Mouse (Mus musculus): ENCODE data around the gene Scrn2. TPM values are rescaled to one million over a fixed set of nuclear protein-coding genes. Genes with fewer than 3 reads are reported as not detected.

Gene Scrn2
- polyA plus RNA-seq, 1 experiment from 2014 or later: 13.9 TPM

DNA sequence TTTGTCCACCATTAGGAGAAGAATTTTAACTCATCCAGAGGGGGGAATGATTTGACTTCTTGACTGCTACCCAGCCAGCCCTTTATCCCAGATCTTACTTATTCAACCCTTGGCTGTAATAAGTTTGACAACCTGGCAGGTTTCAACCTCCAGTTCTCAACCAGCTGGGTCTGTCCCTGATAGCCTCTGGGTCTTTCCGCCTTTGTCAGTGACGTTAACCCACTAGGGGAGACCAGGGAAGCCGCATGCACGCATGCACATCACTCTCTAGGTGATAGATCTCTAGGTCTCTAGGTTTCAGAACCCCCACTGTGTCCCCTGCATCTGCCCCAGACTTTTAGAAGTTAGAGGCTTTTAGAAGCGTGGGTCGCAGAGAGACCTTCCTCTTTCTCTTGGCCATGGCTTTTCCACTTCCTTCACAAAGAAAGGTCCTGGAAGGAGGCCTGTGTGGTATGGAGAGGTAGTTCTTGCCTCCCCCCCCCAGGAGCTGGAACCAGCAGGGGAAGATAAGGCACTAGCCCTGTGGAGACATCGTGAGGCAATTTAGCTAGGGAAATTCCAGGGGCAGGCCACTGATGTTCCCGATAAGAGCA is 20.4 kb upstream of the Scrn2 start:
- Histone ChIP-seq H3K27ac (ENCODE audit: low read depth, low read length) (no peak overlapping the region), H3K36me3 (ENCODE audit: control insufficient read depth, insufficient read depth, low read length) (no peaks in the 10 kb centered on the region), H3K4me1 (ENCODE audit: control insufficient read depth, insufficient read depth, low read length) (no peaks in the 10 kb centered on the region), H3K4me3 (ENCODE audit: low read depth, low read length) (no peak overlapping the region), H3K4me2 (no peak overlapping the region), H3K27me3 (ENCODE audit: control insufficient read depth, insufficient read depth, low read length) (peaks cover 50% of the 10 kb centered on the region), H3K9ac (ENCODE audit: low read depth, low read length) (no peak overlapping the region), H3K9me3 (replicated peaks; ENCODE audit: control insufficient read depth, low read length) (no peaks in the 10 kb centered on the region)
- 25% methylated on average over 8 of the region's 8 CpGs for WGBS (ENCODE audit: insufficient replicate concordance)
- ATAC-seq (replicated peaks; ENCODE audit: insufficient number of reproducible peaks, low FRiP score, low TSS enrichment): no peak

DNA sequence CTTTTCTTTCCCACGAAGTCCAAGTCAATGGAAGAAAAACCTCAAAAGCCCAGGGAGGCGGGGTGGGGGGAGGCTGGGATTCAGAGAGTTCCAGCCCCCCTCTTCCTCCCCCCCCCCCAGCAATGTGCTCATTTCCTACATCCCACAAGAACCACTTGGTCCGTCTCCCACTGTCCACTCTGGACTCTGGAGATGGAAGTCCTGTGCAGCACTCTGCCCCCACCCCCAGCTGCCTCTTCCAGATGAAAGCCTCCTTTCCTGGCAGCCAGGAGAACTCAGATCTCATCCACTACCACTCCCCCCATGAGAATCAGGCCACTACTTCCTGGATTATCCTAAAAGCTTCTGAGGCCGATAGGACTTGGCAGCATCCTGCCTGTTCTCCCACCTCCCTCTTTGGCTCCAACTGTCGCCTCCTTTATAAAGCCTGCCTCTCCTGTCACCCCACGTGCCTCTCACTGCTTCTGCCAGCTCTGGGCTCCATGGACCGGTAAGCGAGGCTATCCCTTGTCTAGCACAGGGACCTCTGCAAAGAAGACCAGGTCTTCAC is 16.5 kb upstream of the Scrn2 start, which contains the start of gene Sp6:
TSS of gene Sp6 (plus strand) at position 274 of the 550 bp plus-strand sequence.
- no peak for ATAC-seq (replicated peaks; ENCODE audit: insufficient number of reproducible peaks, low FRiP score, low TSS enrichment)
- WGBS (ENCODE audit: insufficient replicate concordance): 23% methylated on average over 8 of the region's 8 CpGs
- no peaks in the 10 kb centered on the region for H3K4me1 ChIP-seq (ENCODE audit: control insufficient read depth, insufficient read depth, low read length)

DNA sequence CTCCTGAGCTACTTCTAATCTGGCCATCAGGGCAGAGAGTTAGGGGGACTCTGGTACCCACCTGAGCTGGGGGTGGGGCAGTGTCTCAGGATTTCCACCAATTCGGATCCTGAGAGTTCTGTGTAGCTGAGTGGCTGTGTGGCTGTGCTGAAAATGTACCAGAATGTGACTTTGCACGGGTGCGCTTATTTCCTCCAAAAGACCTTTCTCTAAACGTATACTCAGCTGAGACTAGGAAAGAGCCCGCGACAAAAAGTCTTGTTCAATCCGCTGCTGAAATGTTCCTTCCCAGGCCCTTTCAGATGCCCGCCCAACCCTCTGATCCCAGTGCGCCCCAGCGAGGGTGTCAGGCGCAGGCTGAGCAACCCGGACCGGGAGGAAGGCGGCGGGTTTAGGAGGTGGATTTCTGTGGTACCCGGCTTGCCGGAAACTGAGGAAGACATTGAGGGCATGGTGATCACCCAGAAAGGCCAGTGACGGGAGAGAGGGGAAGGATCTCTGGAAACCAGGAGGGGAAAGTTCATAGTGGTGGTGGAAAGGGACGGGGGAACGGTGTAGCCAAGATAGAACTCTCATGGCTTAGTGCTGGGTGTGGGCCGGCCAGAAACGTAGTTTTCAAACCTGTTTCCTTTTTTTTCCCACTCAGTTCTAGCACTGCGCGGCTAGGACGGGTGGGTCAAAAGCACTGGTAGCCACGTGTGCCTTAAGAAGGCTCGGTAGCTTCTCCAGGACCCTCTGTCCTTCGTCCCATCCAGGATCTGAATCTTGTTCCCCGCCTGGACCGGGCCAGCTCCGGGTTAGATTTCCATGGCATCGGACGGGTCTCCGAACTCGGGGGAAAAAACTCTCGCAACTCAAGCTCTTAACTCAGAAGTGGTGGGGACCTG is 11.8 kb upstream of the Scrn2 start:
- H3K4me2 ChIP-seq: peak overlapping the region; percentile 63
- no peak for ATAC-seq (replicated peaks; ENCODE audit: insufficient number of reproducible peaks, low FRiP score, low TSS enrichment)
- WGBS (ENCODE audit: insufficient replicate concordance): under 1% methylated on average over 36 of the region's 36 CpGs
- no peaks in the 10 kb centered on the region for H3K9me3 ChIP-seq (replicated peaks; ENCODE audit: control insufficient read depth, low read length)
- H3K27me3 ChIP-seq (ENCODE audit: control insufficient read depth, insufficient read depth, low read length): peaks cover 80% of the 10 kb centered on the region
- H3K36me3 ChIP-seq (ENCODE audit: control insufficient read depth, insufficient read depth, low read length): no peaks in the 10 kb centered on the region
- H3K9ac ChIP-seq (ENCODE audit: low read depth, low read length): no peak overlapping the region
- no peak overlapping the region for H3K27ac ChIP-seq (ENCODE audit: low read depth, low read length)
- H3K4me1 ChIP-seq (ENCODE audit: control insufficient read depth, insufficient read depth, low read length): peaks cover 21% of the 10 kb centered on the region
- peak overlapping the region; percentile 42 for H3K4me3 ChIP-seq (ENCODE audit: low read depth, low read length)

More for the DNA sequence above, 16.5 kb upstream of the Scrn2 start, which contains the start of gene Sp6:
- no peaks in the 10 kb centered on the region for H3K36me3 ChIP-seq (ENCODE audit: control insufficient read depth, insufficient read depth, low read length)
- H3K27ac ChIP-seq (ENCODE audit: low read depth, low read length): no peak within 1 kb of the TSS
- no peaks in the 10 kb centered on the region for H3K9me3 ChIP-seq (replicated peaks; ENCODE audit: control insufficient read depth, low read length)
- H3K9ac ChIP-seq (ENCODE audit: low read depth, low read length): no peak within 1 kb of the TSS
- H3K27me3 ChIP-seq (ENCODE audit: control insufficient read depth, insufficient read depth, low read length): peaks cover 73% of the 10 kb centered on the region
- H3K4me2 ChIP-seq: no peak within 1 kb of the TSS
- no peak within 1 kb of the TSS for H3K4me3 ChIP-seq (ENCODE audit: low read depth, low read length)

DNA sequence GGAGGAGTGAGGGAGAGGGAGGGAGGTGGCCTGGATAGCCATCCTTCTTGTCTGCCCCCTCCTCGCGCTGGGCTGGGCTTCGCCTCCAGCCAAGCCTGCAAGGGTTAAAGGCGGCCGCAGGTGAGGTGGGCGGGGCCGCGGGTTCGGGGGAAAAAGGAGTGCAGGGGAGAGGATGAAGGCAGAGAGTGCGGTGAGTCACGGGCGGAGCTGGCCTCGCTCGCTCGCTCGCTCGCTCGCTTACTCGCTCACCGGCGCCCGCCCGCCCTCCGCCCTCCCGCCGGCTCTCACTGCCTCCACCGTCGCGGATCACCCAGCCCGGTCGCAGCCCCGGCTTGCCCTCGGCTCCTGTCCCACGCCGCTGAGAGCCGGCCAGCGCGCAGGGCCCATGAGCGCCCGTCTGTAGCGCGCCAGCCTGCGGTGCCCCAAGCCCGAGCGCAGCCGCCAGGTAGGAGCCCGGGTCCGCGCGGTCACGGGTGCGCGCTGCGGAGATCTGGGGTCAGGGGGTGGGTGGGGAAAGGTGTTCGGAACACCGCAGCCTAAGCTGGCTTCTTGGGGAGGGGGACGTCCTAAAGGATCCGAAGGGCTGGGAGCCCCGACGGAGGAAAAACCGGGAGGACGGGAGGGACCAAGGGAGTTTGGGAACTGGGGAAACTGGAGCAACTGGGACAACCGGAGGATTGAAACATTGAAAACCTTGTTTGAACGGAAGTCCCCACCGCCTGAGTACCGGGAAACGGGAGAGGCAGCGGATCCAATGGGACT is 11.0 kb upstream of the Scrn2 start:
- H3K9ac ChIP-seq (ENCODE audit: low read depth, low read length): 0 out of 2 replicates have a peak overlapping the region, but pooled peaks have one; percentile 22
- peaks cover 89% of the 10 kb centered on the region for H3K27me3 ChIP-seq (ENCODE audit: control insufficient read depth, insufficient read depth, low read length)
- H3K4me3 ChIP-seq (ENCODE audit: low read depth, low read length): peak overlapping the region; percentile 42
- H3K36me3 ChIP-seq (ENCODE audit: control insufficient read depth, insufficient read depth, low read length): no peaks in the 10 kb centered on the region
- H3K27ac ChIP-seq (ENCODE audit: low read depth, low read length): no peak overlapping the region
- 2% methylated on average over 54 of the region's 68 CpGs for WGBS (ENCODE audit: insufficient replicate concordance)
- no peak for ATAC-seq (replicated peaks; ENCODE audit: insufficient number of reproducible peaks, low FRiP score, low TSS enrichment)
- H3K9me3 ChIP-seq (replicated peaks; ENCODE audit: control insufficient read depth, low read length): no peaks in the 10 kb centered on the region
- H3K4me2 ChIP-seq: peak overlapping the region; percentile 63
- peaks cover 21% of the 10 kb centered on the region for H3K4me1 ChIP-seq (ENCODE audit: control insufficient read depth, insufficient read depth, low read length)

DNA sequence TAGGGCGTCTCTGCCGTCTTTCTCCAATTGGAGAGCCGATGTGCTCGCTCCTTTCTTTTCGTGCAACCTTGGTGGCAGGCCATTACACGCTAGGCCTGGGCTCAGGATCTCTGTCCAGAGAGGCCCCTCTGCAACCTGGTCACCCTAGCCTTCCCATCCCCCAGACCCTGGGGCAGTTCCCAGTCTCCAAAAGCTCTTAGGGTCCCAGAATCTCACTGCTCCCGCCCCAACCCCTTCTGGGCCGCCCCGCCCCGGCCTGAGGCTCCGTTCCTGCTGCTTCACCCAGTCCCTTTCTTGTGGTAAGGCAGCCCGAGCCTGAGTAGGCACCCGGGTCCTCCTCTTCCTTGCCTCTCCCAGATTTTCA is 10.4 kb upstream of the Scrn2 start:
- H3K9me3 ChIP-seq (replicated peaks; ENCODE audit: control insufficient read depth, low read length): no peaks in the 10 kb centered on the region
- peak overlapping the region; percentile 63 for H3K4me2 ChIP-seq
- no peaks in the 10 kb centered on the region for H3K36me3 ChIP-seq (ENCODE audit: control insufficient read depth, insufficient read depth, low read length)
- ATAC-seq (replicated peaks; ENCODE audit: insufficient number of reproducible peaks, low FRiP score, low TSS enrichment): no peak
- 3% methylated on average over 13 of the region's 13 CpGs for WGBS (ENCODE audit: insufficient replicate concordance)
- H3K9ac ChIP-seq (ENCODE audit: low read depth, low read length): no peak overlapping the region
- peaks cover 92% of the 10 kb centered on the region for H3K27me3 ChIP-seq (ENCODE audit: control insufficient read depth, insufficient read depth, low read length)
- no peak overlapping the region for H3K27ac ChIP-seq (ENCODE audit: low read depth, low read length)
- H3K4me3 ChIP-seq (ENCODE audit: low read depth, low read length): peak overlapping the region; percentile 42
- H3K4me1 ChIP-seq (ENCODE audit: control insufficient read depth, insufficient read depth, low read length): peaks cover 21% of the 10 kb centered on the region

DNA sequence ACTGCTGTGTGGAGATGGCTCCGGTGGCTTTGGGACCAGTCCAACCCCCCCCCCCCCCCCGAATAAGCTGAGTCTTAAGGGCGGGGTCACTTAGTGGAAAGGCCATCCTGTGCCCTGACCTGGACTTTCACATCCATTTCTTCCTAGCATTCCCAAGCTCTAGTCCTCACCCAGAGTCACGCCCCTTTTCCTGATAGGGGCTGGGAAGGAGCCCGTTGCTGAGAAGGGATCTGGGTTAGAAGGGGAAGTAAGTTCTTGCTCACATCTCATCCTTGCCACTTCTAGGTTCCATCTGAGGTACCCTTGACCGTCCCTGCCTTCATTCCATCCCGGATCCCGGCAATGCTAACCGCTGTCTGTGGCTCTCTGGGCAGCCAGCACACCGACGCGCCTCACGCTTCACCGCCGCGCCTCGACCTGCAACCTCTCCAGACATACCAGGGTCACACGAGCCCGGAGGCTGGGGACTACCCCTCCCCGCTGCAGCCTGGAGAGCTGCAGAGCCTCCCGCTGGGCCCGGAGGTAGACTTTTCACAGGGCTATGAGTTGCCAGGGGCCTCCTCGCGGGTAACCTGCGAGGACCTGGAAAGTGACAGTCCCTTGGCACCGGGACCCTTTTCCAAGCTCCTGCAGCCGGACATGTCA is 8.5 kb upstream of the Scrn2 start:
- H3K4me1 ChIP-seq (ENCODE audit: control insufficient read depth, insufficient read depth, low read length): peaks cover 29% of the 10 kb centered on the region
- no peaks in the 10 kb centered on the region for H3K9me3 ChIP-seq (replicated peaks; ENCODE audit: control insufficient read depth, low read length)
- peak overlapping the region; percentile 89 for H3K4me2 ChIP-seq
- H3K27me3 ChIP-seq (ENCODE audit: control insufficient read depth, insufficient read depth, low read length): peaks cover 89% of the 10 kb centered on the region
- no peak overlapping the region for H3K27ac ChIP-seq (ENCODE audit: low read depth, low read length)
- H3K36me3 ChIP-seq (ENCODE audit: control insufficient read depth, insufficient read depth, low read length): no peaks in the 10 kb centered on the region
- H3K9ac ChIP-seq (ENCODE audit: low read depth, low read length): no peak overlapping the region
- H3K4me3 ChIP-seq (ENCODE audit: low read depth, low read length): peak overlapping the region; percentile 48
- WGBS (ENCODE audit: insufficient replicate concordance): 3% methylated on average over 26 of the region's 27 CpGs
- ATAC-seq (replicated peaks; ENCODE audit: insufficient number of reproducible peaks, low FRiP score, low TSS enrichment): no peak

DNA sequence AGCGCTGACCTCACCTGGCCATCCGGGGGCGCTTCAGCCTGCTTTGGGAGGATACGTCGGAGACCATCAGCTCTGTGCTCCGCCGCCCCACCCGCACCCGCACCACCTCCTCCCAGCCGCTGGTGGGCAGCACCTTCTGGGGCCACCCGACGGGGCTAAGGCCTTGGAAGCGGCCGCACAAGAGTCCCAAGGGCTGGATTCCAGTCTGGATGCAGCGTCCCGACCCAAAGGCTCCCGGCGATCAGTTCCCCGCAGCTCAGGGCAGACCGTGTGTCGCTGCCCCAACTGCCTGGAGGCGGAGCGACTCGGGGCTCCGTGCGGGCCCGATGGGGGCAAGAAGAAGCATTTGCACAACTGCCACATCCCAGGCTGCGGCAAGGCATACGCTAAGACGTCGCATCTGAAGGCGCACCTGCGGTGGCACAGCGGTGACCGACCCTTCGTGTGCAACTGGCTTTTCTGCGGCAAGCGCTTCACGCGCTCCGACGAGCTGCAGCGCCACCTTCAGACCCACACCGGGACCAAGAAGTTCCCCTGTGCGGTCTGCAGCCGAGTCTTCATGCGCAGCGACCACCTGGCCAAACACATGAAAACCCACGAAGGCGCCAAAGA is 7.8 kb upstream of the Scrn2 start:
- Histone ChIP-seq H3K9ac (ENCODE audit: low read depth, low read length) (peak overlapping the region; percentile 65), H3K27me3 (ENCODE audit: control insufficient read depth, insufficient read depth, low read length) (peaks cover 82% of the 10 kb centered on the region), H3K27ac (ENCODE audit: low read depth, low read length) (no peak overlapping the region), H3K36me3 (ENCODE audit: control insufficient read depth, insufficient read depth, low read length) (no peaks in the 10 kb centered on the region), H3K4me3 (ENCODE audit: low read depth, low read length) (peak overlapping the region; percentile 48), H3K9me3 (replicated peaks; ENCODE audit: control insufficient read depth, low read length) (no peaks in the 10 kb centered on the region), H3K4me1 (ENCODE audit: control insufficient read depth, insufficient read depth, low read length) (peaks cover 29% of the 10 kb centered on the region), H3K4me2 (peak overlapping the region; percentile 89)
- WGBS (ENCODE audit: insufficient replicate concordance): under 1% methylated on average over 50 of the region's 50 CpGs
- ATAC-seq (replicated peaks; ENCODE audit: insufficient number of reproducible peaks, low FRiP score, low TSS enrichment): no peak
